Mouse (Mus musculus): ENCODE measurements around the gene Acads. TPM values are rescaled to one million over a fixed set of nuclear protein-coding genes. Genes with fewer than 3 reads are reported as not detected.
A peak's percentile ranks its signal among the peaks of the same experiment; 100 is the strongest.
"Not testable (repeated sequence)": the region's sequence is repeated elsewhere in the genome, so short reads cannot be mapped to it uniquely, and the experiment has no call there.

The Acads gene
- total and polyA plus RNA-seq, 3 experiments, result 31.9 to 56.5 TPM; not detected in 1

DNA sequence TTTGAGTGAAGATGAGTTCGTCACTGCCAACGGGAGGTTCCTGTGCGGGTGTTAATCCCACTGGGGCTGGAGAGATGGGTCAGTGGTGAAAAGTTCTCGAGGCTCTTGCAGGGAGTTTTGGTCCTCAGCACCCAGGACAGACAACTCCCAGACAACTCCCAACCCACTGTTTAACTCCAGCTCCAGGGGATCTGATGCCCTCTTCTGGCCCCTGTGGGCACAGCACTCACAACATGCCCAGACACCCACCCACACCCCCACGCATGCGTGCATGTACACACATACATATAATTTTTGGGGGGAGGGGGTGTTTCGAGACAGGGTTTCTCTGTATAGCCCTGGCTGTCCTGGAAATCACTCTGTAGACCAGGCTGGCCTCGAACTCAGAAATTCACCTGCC is 44.4 kb upstream of the Acads start (continued):
- TF ChIP-seq ZNF384 (IDR thresholded peaks at IDR 0.05; ENCODE audit: low read depth, low read length) (no peak), KAT2A (conservative IDR thresholded peaks at IDR 0.05; ENCODE audit: low read depth, low read length) (no peak), CHD1 (IDR thresholded peaks at IDR 0.05; ENCODE audit: low read depth, low read length) (no peak), ZMIZ1 (IDR thresholded peaks at IDR 0.05; ENCODE audit: low read depth, low read length) (no peak), TAL1 (IDR thresholded peaks at IDR 0.05; ENCODE audit: low read length) (no peak), CHD2 (IDR thresholded peaks at IDR 0.05; ENCODE audit: low read length) (no peak), MYC (IDR thresholded peaks at IDR 0.05; ENCODE audit: low read depth, low read length) (no peak), SMC3 (IDR thresholded peaks at IDR 0.05; ENCODE audit: low read depth, low read length) (peak; percentile 70), MAFK (IDR thresholded peaks at IDR 0.05; ENCODE audit: borderline replicate concordance, low read depth, low read length) (no peak), ZC3H11A (IDR thresholded peaks at IDR 0.05; ENCODE audit: low read depth, low read length) (peak; percentile 48; the same call in 1 of the 2 replicates), RCOR1 (IDR thresholded peaks at IDR 0.05; ENCODE audit: low read depth, low read length) (no peak), NELFE (IDR thresholded peaks at IDR 0.05; ENCODE audit: low read depth, low read length) (no peak), GABPA (IDR thresholded peaks at IDR 0.05; ENCODE audit: low read depth, low read length) (no peak), E2F4 (IDR thresholded peaks at IDR 0.05; ENCODE audit: borderline replicate concordance, low read depth, low read length) (no peak)

DNA sequence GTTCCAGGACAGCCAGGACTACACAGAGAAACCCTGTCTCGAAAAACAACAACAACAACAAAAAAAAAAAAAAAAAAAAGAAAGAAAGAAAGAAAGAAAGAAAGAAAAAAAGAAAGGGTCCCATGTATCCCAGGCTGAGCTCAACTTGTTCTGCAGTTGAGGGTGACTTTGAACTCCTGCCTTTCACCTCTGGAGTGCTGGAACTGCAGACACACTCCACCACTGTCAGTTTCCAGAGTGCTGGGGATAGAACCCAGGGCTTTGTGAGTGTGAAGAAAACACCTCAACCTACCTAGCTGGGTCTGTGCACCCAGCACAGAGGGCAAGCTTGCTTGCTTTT is 42.8 kb upstream of the Acads start:
- not testable (repeated sequence) for H3K9ac ChIP-seq (ENCODE audit: control insufficient read depth, low read depth, low read length, poor library complexity, severe bottlenecking); DNase-seq (ENCODE audit: low read depth, low spot score); H3K9me3 ChIP-seq (replicated peaks; ENCODE audit: insufficient read depth, low read length); H3K27ac ChIP-seq (ENCODE audit: control insufficient read depth, low read depth, low read length); H3K27me3 ChIP-seq (ENCODE audit: control insufficient read depth in 1 of 2, insufficient read depth in 2 of 2, low read length in 2 of 2); H3K4me3 ChIP-seq (ENCODE audit: control insufficient read depth in 1 of 2, insufficient read depth in 1 of 2, low read depth in 2 of 2, low read length in 2 of 2)
- Histone ChIP-seq H3K4me1 (ENCODE audit: control insufficient read depth in 1 of 2, insufficient read depth in 2 of 2, low read length in 2 of 2) (peaks cover 0 to 18% of the 10 kb centered on the region in 2 experiments; a peak in 2 of 4 replicates), H3K36me3 (ENCODE audit: control insufficient read depth in 1 of 2, insufficient read depth in 2 of 2, low read length in 2 of 2) (peaks cover 0 to 17% of the 10 kb centered on the region in 2 experiments; a peak in 2 of 4 replicates), H3K79me2 (ENCODE audit: control insufficient read depth, insufficient read depth, low read length, poor library complexity) (peaks cover 21% of the 10 kb centered on the region)
- peak; percentile 56; the same call in 1 of the 2 replicates for TF ChIP-seq ZNF384 (IDR thresholded peaks at IDR 0.05; ENCODE audit: low read depth, low read length)

DNA sequence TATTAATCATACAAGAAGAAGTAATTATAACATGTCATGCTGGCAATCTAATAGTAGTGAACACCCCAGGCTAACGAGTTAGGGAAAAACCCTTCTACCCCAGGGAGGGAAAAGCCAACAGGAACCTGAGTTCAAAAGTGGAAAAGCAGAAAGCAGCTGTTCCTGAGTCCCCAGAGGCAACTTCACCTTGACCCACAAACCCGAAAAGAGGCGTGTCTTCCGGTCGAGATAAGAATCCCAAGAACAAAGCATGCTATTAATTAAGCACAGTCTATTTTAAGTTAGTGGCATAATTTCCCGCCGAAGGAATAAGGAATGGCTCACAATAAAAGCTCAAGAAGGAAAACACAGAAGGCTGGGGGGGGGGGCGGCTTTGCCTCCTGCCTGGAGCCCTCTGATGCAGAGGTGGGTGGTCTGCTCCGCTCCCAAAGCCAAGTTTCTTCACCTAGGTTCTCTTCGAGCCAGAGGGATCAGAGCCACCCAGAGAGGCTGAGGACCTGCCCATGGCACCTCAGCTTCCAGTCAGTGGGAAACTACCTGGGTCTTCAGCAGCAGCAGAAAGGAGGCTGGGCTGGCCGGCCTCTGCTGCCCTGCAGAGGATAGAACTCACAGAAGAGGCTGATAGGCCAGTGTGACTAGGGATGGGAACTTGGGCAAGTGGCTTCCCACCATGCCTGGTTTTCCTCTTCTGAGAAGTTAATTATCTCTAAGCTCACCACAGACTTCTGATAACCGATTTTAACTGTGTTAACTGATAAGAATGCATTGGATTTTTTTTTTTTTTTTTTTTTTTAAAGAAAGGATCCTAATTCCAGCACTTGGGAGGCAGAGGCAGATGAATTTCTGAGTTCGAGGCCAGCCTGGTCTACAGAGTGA is 42.2 kb upstream of the Acads start:
- H3K9ac ChIP-seq (ENCODE audit: control insufficient read depth, low read depth, low read length, poor library complexity, severe bottlenecking), result peak overlapping the region; percentile 90
- H3K4me1 ChIP-seq (ENCODE audit: control insufficient read depth in 1 of 2, insufficient read depth in 2 of 2, low read length in 2 of 2), result peaks cover 0 to 20% of the 10 kb centered on the region in 2 experiments; a peak in 2 of 4 replicates
- no peaks in the 10 kb centered on the region for H3K27me3 ChIP-seq (ENCODE audit: control insufficient read depth in 1 of 2, insufficient read depth in 2 of 2, low read length in 2 of 2)
- peak; percentile 82 for DNase-seq (ENCODE audit: low read depth, low spot score)
- peaks cover 0 to 19% of the 10 kb centered on the region in 2 experiments; a peak in 2 of 4 replicates for H3K36me3 ChIP-seq (ENCODE audit: control insufficient read depth in 1 of 2, insufficient read depth in 2 of 2, low read length in 2 of 2)
- H3K4me3 ChIP-seq (ENCODE audit: control insufficient read depth in 1 of 2, insufficient read depth in 1 of 2, low read depth in 2 of 2, low read length in 2 of 2), result peak overlapping the region; percentile 57
- peak overlapping the region; percentile 91 for H3K27ac ChIP-seq (ENCODE audit: control insufficient read depth, low read depth, low read length)
- no peaks in the 10 kb centered on the region for H3K9me3 ChIP-seq (replicated peaks; ENCODE audit: insufficient read depth, low read length)
- peaks cover 27% of the 10 kb centered on the region for H3K79me2 ChIP-seq (ENCODE audit: control insufficient read depth, insufficient read depth, low read length, poor library complexity)
- no peak for TF ChIP-seq POLR2AphosphoS2 (IDR thresholded peaks at IDR 0.05; ENCODE audit: low read length)
- no peak for TF ChIP-seq E2F4 (IDR thresholded peaks at IDR 0.05; ENCODE audit: borderline replicate concordance, low read depth, low read length)
- no peak for TF ChIP-seq SMC3 (IDR thresholded peaks at IDR 0.05; ENCODE audit: low read depth, low read length)
- peak; percentile 31; the same call in 1 of the 2 replicates for TF ChIP-seq RCOR1 (IDR thresholded peaks at IDR 0.05; ENCODE audit: low read depth, low read length)
- no peak; the same call in 1 of the 2 replicates for TF ChIP-seq NELFE (IDR thresholded peaks at IDR 0.05; ENCODE audit: low read depth, low read length)
- TF ChIP-seq RAD21 (IDR thresholded peaks at IDR 0.05; ENCODE audit: low read depth, low read length), result no peak
- TF ChIP-seq GATA1 (IDR thresholded peaks at IDR 0.05; ENCODE audit: low read depth, low read length), result peak; percentile 82
- TF ChIP-seq JUND (IDR thresholded peaks at IDR 0.05; ENCODE audit: low read depth, low read length), result no peak
- TF ChIP-seq TAL1 (IDR thresholded peaks at IDR 0.05; ENCODE audit: low read length), result no peak
- TF ChIP-seq MEF2A (IDR thresholded peaks at IDR 0.05; ENCODE audit: extremely low read depth, insufficient replicate concordance, low read depth, low read length, poor library complexity, severe bottlenecking), result 0 out of 2 replicates have a peak, but pooled peaks have one; percentile 34
- TF ChIP-seq USF2 (IDR thresholded peaks at IDR 0.05; ENCODE audit: borderline replicate concordance in 1 of 2, insufficient read depth in 1 of 2, low read depth in 1 of 2, low read length in 2 of 2), result no peak
- peak; percentile 51; the same call in 1 of the 2 replicates for TF ChIP-seq TCF12 (IDR thresholded peaks at IDR 0.05; ENCODE audit: low read depth, low read length)
- no peak for TF ChIP-seq CHD2 (IDR thresholded peaks at IDR 0.05; ENCODE audit: low read length)
- no peak for TF ChIP-seq POLR2AphosphoS5 (IDR thresholded peaks at IDR 0.05; ENCODE audit: borderline replicate concordance, low read depth, low read length)
- TF ChIP-seq TBP (IDR thresholded peaks at IDR 0.05; ENCODE audit: low read depth, low read length), result peak; percentile 47; the same call in 1 of the 2 replicates
- no peak for TF ChIP-seq CHD1 (IDR thresholded peaks at IDR 0.05; ENCODE audit: low read depth, low read length)
- TF ChIP-seq ZNF384 (IDR thresholded peaks at IDR 0.05; ENCODE audit: low read depth, low read length), result peak; percentile 91
- TF ChIP-seq ELF1 (IDR thresholded peaks at IDR 0.05; ENCODE audit: low read depth, low read length), result peak; percentile 50; the same call in 1 of the 2 replicates
- no peak for TF ChIP-seq USF1 (IDR thresholded peaks at IDR 0.05; ENCODE audit: low read depth, low read length)
